Mouse (Mus musculus) kidney, postnatal 0 days (tissue): ENCODE results near the gene Bcam. TPM values are rescaled to one million over a fixed set of nuclear protein-coding genes. Genes with fewer than 3 reads are reported as not detected.

ENCODE experiments used
- ATAC-seq: fragments of 200-750 bp; cut with Nextera tagmentation; replicated peaks from 2 replicates; pipeline ENCODE4 v1.8.0; 2017; ENCODE audit warnings: low read depth, moderate number of reproducible peaks, moderate TSS enrichment, moderate library complexity; ENCODE audit not compliant: low FRiP score
- DNase-seq: peaks from one replicate; pipeline ENCODE4 v3.0.0-alpha.2; 2016; ENCODE audit warnings: low spot score
- H3K27ac ChIP-seq: fragments of 300-500 bp; sonication (generic); 2 replicates; pipeline ENCODE4 v1.5.1; 2014; ENCODE audit warnings: mild to moderate bottlenecking
- H3K27me3 ChIP-seq: fragments of 300-500 bp; sonication (generic); 2 replicates; pipeline ENCODE4 v1.6.1; 2014; ENCODE audit warnings: low read length, mixed read lengths; ENCODE audit not compliant: insufficient read depth
- H3K36me3 ChIP-seq: fragments of 300-500 bp; sonication (generic); 2 replicates; pipeline ENCODE4 v1.6.1; 2014; ENCODE audit warnings: low read length, mixed read lengths; ENCODE audit not compliant: insufficient read depth
- H3K4me1 ChIP-seq: fragments of 300-500 bp; sonication (generic); replicated peaks from 2 replicates; pipeline ENCODE4 v1.6.1; 2014; ENCODE audit warnings: antibody characterized with exemption, low read length, mixed read lengths; ENCODE audit not compliant: insufficient read depth
- H3K4me2 ChIP-seq: fragments of 300-500 bp; sonication (generic); 2 replicates; pipeline ENCODE4 v1.6.1; 2014; ENCODE audit warnings: mild to moderate bottlenecking, low read length, moderate library complexity, mixed read lengths
- H3K4me3 ChIP-seq: fragments of 300-500 bp; sonication (generic); replicated peaks from 2 replicates; pipeline ENCODE4 v1.5.1; 2014; ENCODE audit warnings: low read depth, low read length
- H3K9ac ChIP-seq: fragments of 300-500 bp; sonication (generic); 2 replicates; pipeline ENCODE4 v1.6.1; 2014; ENCODE audit warnings: low read depth, low read length
- H3K9me3 ChIP-seq: fragments of 300-500 bp; sonication (generic); replicated peaks from 2 replicates; pipeline ENCODE4 v1.6.1; 2016; ENCODE audit warnings: low read length, inconsistent platforms, mixed read lengths
- CTCF ChIP-seq: IDR thresholded peaks from 2 replicates; pipeline ENCODE4 v1.5.1; 2016; ENCODE audit warnings: antibody characterized with exemption, low read depth, mild to moderate bottlenecking, moderate library complexity
- WGBS: fragments of 180-500 bp; shearing (Covaris S2); extraction: QIAGEN DNeasy Blood & Tissue Kit; methylation state at CpG from one replicate; pipeline ENCODE4 v1.1.7; 2014; 5-methylcytosine and 5-hydroxymethylcytosine counted together
- polyA plus RNA-seq: library from polyadenylated mRNA; unstranded; fragments of >200 nt; fragmentation: Nextera tagmentation; extraction: Ambion mirVana; gene quantifications from 2 replicates; pipeline ENCODE4 v1.2.1, GENCODE M21; 2015

Bcam gene
- polyA plus RNA-seq, 1 experiment from 2014 or later, result 394 TPM

DNA sequence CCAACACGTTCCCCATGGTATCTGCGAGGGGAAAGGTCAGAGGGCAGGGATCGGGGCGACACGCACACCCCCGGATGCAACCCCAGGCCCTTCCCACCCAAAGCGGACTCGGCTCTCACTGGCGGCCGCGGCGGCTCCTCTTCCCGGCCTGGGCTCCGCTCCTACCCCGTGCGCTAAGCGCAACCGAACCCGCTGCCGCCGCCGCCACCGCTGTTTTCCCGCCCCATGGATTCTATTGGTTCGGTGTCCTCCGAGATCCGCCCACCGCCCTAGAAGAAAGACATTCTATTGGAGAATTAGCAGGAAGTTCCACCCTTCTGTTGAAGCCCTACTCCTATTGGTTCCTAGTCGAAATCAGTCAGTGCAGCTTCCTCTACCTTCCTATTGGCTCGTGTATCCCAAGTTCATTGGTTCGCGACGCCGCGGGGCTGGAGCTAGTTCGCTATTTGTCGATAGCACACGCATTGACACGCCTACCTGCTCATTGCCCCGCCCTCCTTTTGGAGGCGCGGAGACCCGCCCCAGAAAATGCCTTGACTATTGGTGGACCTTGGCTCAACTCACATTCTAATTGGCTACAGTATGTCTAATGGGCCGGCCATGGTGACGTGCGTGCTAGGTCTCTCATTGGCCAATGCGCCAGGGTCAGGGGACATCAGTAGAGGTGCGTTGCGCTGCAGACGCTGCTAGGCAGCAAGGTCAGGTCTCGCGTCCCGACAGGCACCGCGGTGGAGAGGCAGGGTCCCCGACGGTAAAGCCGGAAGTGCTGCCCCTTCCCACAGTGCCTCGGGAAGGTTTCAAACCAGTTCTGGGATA is 55.4 kb downstream of the Bcam start, which contains the start of gene Tomm40:
Gene Tomm40, minus strand, starts transcription at position 200 of the 816 bp plus-strand sequence.
- Histone ChIP-seq H3K9ac (peak within 1 kb of the TSS; percentile 96), H3K36me3 (peaks cover 38% of the 10 kb centered on the region), H3K27me3 (no peaks in the 10 kb centered on the region), H3K4me1 (no peaks in the 10 kb centered on the region), H3K9me3 (no peaks in the 10 kb centered on the region), H3K4me3 (peak within 1 kb of the TSS; percentile 96), H3K4me2 (peak within 1 kb of the TSS; percentile 96), H3K27ac (peak within 1 kb of the TSS; percentile 89)
- no peak for TF ChIP-seq CTCF
- under 1% methylated on average over 59 of the region's 59 CpGs for WGBS
- peak; percentile 99 for ATAC-seq
- peak; percentile 100 for DNase-seq

GRCm38 (mm10) chr7:19714836-19715235 is 56.0 kb downstream of the Bcam start:
- H3K4me3 ChIP-seq, result peak overlapping the region; percentile 96
- under 1% methylated on average over 39 of the region's 39 CpGs for WGBS
- H3K9ac ChIP-seq, result peak overlapping the region; percentile 96
- ATAC-seq (no peak), DNase-seq (no peak)
- no peaks in the 10 kb centered on the region for H3K4me1 ChIP-seq
- no peak for TF ChIP-seq CTCF
- no peaks in the 10 kb centered on the region for H3K9me3 ChIP-seq
- H3K36me3 ChIP-seq, result peaks cover 41% of the 10 kb centered on the region
- H3K27ac ChIP-seq, result peak overlapping the region; percentile 89
- H3K4me2 ChIP-seq, result peak overlapping the region; percentile 96
- no peaks in the 10 kb centered on the region for H3K27me3 ChIP-seq

- no peak overlapping the region for H3K4me3 ChIP-seq
- ATAC-seq (no peak), DNase-seq (no peak)
- no peaks in the 10 kb centered on the region for H3K9me3 ChIP-seq
- H3K9ac ChIP-seq, result no peak overlapping the region
- WGBS, result 90% methylated on average over 9 of the region's 9 CpGs
- no peaks in the 10 kb centered on the region for H3K27me3 ChIP-seq
- H3K4me1 ChIP-seq, result no peaks in the 10 kb centered on the region
- no peak for TF ChIP-seq CTCF
- no peak overlapping the region for H3K27ac ChIP-seq
- H3K4me2 ChIP-seq, result no peak overlapping the region
- peaks cover 43% of the 10 kb centered on the region for H3K36me3 ChIP-seq
Observed at GRCm38 (mm10) chr7:19713598-19713997, 57.2 kb downstream of the Bcam start.

- Histone ChIP-seq H3K9ac (no peak overlapping the region), H3K4me2 (no peak overlapping the region), H3K36me3 (peaks cover 40% of the 10 kb centered on the region), H3K27me3 (no peaks in the 10 kb centered on the region), H3K27ac (no peak overlapping the region), H3K4me1 (no peaks in the 10 kb centered on the region), H3K9me3 (no peaks in the 10 kb centered on the region), H3K4me3 (no peak overlapping the region)
- WGBS, result 38% methylated on average over 4 of the region's 4 CpGs
- peak; percentile 34 for DNase-seq
- ATAC-seq, result no peak
- TF ChIP-seq CTCF, result peak; percentile 64
Observed at GRCm38 (mm10) chr7:19713196-19713595, 57.6 kb downstream of the Bcam start.

DNA sequence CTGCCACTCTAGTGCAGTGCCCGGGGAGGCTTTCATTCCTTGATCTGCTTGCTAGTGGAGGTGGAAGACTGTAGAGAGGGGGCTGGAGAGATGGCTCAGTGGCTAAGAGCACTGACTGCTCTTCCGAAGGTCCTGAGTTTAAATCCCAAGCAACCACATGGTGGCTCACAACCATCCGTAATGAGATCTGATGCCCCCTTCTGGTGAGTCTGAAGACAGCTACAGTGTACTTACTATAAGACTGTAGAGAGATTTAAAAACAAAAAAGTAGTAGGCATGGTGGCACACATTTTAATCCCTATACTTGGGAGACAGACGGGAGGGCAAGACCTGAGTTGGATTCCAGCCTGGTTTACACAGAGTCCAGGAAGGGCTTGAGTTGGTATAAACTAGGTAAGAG is 58.4 kb downstream of the Bcam start:
- WGBS, result 73% methylated on average over 4 of the region's 4 CpGs
- H3K4me3 ChIP-seq, result no peak overlapping the region
- H3K9me3 ChIP-seq, result no peaks in the 10 kb centered on the region
- no peak overlapping the region for H3K4me2 ChIP-seq
- no peaks in the 10 kb centered on the region for H3K4me1 ChIP-seq
- peaks cover 36% of the 10 kb centered on the region for H3K36me3 ChIP-seq
- H3K9ac ChIP-seq, result no peak overlapping the region
- ATAC-seq (no peak), DNase-seq (no peak)
- H3K27ac ChIP-seq, result no peak overlapping the region
- no peaks in the 10 kb centered on the region for H3K27me3 ChIP-seq
- TF ChIP-seq CTCF, result peak; percentile 77

GRCm38 (mm10) chr7:19710650-19711049 is 60.2 kb downstream of the Bcam start:
- 85% methylated on average over 10 of the region's 10 CpGs for WGBS

More at GRCm38 (mm10) chr7:19710650-19711049, 60.2 kb downstream of the Bcam start:
- Histone ChIP-seq H3K4me3 (no peak overlapping the region), H3K9me3 (no peaks in the 10 kb centered on the region), H3K27ac (no peak overlapping the region), H3K4me1 (no peaks in the 10 kb centered on the region), H3K36me3 (peaks cover 42% of the 10 kb centered on the region), H3K4me2 (no peak overlapping the region), H3K27me3 (no peaks in the 10 kb centered on the region), H3K9ac (no peak overlapping the region)
- TF ChIP-seq CTCF, result no peak
- DNase-seq, result no peak
- no peak for ATAC-seq

Other genes starting within 250 kb of the Bcam start
- gene Ppp1r37, start 207.9 kb downstream of the Bcam start, polyA plus RNA-seq, result 15.3 and 17.1 TPM in 2 replicates
- 0.17 and 0.34 TPM in 2 replicates for gene Zfp296, start 193.7 kb downstream of the Bcam start, polyA plus RNA-seq
- 164 and 167 TPM in 2 replicates for gene Gemin7, start 193.4 kb downstream of the Bcam start, polyA plus RNA-seq
- gene Clasrp, start 166.5 kb downstream of the Bcam start, polyA plus RNA-seq, result 33.5 and 35.1 TPM in 2 replicates
- 9.3 and 10.6 TPM in 2 replicates for gene Relb, start 141.6 kb downstream of the Bcam start, polyA plus RNA-seq
- gene Clptm1, start 106.0 kb downstream of the Bcam start, polyA plus RNA-seq, result 96.9 and 97.8 TPM in 2 replicates
- gene Apoc2, start 93.1 kb downstream of the Bcam start, polyA plus RNA-seq, result 1.8 and 2.4 TPM in 2 replicates
- 0.79 TPM in 1 of 2 replicates, not detected in the other for gene Gm44805, start 89.6 kb downstream of the Bcam start, polyA plus RNA-seq
- gene Apoc4, start 89.5 kb downstream of the Bcam start, polyA plus RNA-seq, result 0.26 and 0.60 TPM in 2 replicates
- gene Apoc1, start 78.4 kb downstream of the Bcam start, polyA plus RNA-seq, result 37.1 and 48.4 TPM in 2 replicates
- 511 and 585 TPM in 2 replicates for gene Apoe, start 71.8 kb downstream of the Bcam start, polyA plus RNA-seq
- gene Tomm40, start 55.6 kb downstream of the Bcam start, polyA plus RNA-seq, result 163 and 167 TPM in 2 replicates
- 112 and 114 TPM in 2 replicates for gene Nectin2, start 20.5 kb downstream of the Bcam start, polyA plus RNA-seq
- gene Cblc, start 25.8 kb upstream of the Bcam start, polyA plus RNA-seq, result 14.6 and 16.9 TPM in 2 replicates
- 3.5 and 3.8 TPM in 2 replicates for gene Bcl3, start 51.8 kb upstream of the Bcam start, polyA plus RNA-seq
- gene Gm19345, start 81.0 kb upstream of the Bcam start, polyA plus RNA-seq, result not detected in 2 replicates
- not detected in 2 replicates for gene Ceacam16, start 90.3 kb upstream of the Bcam start, polyA plus RNA-seq
- gene Ceacam19, start 116.9 kb upstream of the Bcam start, polyA plus RNA-seq, result 0.08 and 0.13 TPM in 2 replicates
- gene Pvr, start 150.1 kb upstream of the Bcam start, polyA plus RNA-seq, result 7.3 and 7.8 TPM in 2 replicates
- 0.10 and 0.13 TPM in 2 replicates for gene Igsf23, start 179.7 kb upstream of the Bcam start, polyA plus RNA-seq
- gene Ceacam20, start 194.4 kb upstream of the Bcam start, polyA plus RNA-seq, result not detected in 2 replicates
- not detected in 2 replicates for gene Nlrp9b, start 220.4 kb upstream of the Bcam start, polyA plus RNA-seq